Mouse (Mus musculus) splenic B cell, adult 2 months (primary cell): ENCODE measurements around the gene Vmn1r54.
"Not testable (repeated sequence)": the region's sequence is repeated elsewhere in the genome, so short reads cannot be mapped to it uniquely, and the experiment has no call there.

Experiments used
- DNase-seq: peaks from one replicate; pipeline ENCODE4 v3.0.0-alpha.2; 2011; ENCODE audit warnings: low read depth, low spot score
- H3K27me3 ChIP-seq: 2 replicates; pipeline ENCODE4 v1.6.1; 2012; ENCODE audit warnings: mild to moderate bottlenecking, low read length, moderate library complexity, mixed read lengths; ENCODE audit not compliant: control insufficient read depth, poor library complexity, insufficient read depth, severe bottlenecking
- H3K36me3 ChIP-seq: 2 replicates; pipeline ENCODE4 v1.6.1; 2012; ENCODE audit warnings: mild to moderate bottlenecking, low read length, moderate library complexity, mixed read lengths; ENCODE audit not compliant: control insufficient read depth, poor library complexity, insufficient read depth, severe bottlenecking

The Vmn1r54 gene

GRCm38 (mm10) chr6:90246000-90246399 lies at the start of gene Vmn1r54:
Gene Vmn1r54 (plus strand): TSS chr6:90246300.
- Histone ChIP-seq H3K27me3 (no peaks in the 10 kb centered on the region), H3K36me3 (no peaks in the 10 kb centered on the region)
- DNase-seq: no peak

GRCm38 (mm10) chr6:90202493-90202892 lies 43.6 kb upstream of the Vmn1r54 start, which contains the start of gene V1ra8:
Gene V1ra8 (plus strand): TSS chr6:90202793.
- not testable (repeated sequence) for DNase-seq, H3K36me3 ChIP-seq, H3K27me3 ChIP-seq

GRCm38 (mm10) chr6:90224338-90224737 lies 21.8 kb upstream of the Vmn1r54 start, which contains the start of gene Vmn1r53:
Gene Vmn1r53 (minus strand): TSS chr6:90224438.
- DNase-seq: no peak
- Histone ChIP-seq H3K36me3 (no peaks in the 10 kb centered on the region), H3K27me3 (no peaks in the 10 kb centered on the region)

- not testable (repeated sequence) for H3K36me3 ChIP-seq, DNase-seq, H3K27me3 ChIP-seq
Observed at GRCm38 (mm10) chr6:90232114-90232513, 14.0 kb upstream of the Vmn1r54 start.

- Histone ChIP-seq H3K27me3 (no peaks in the 10 kb centered on the region), H3K36me3 (no peaks in the 10 kb centered on the region)
- DNase-seq: no peak
Observed at GRCm38 (mm10) chr6:90232681-90233080, 13.4 kb upstream of the Vmn1r54 start.

- no peaks in the 10 kb centered on the region for H3K27me3 ChIP-seq
- DNase-seq: no peak
- no peaks in the 10 kb centered on the region for H3K36me3 ChIP-seq
Observed at GRCm38 (mm10) chr6:90244019-90244418, 2.1 kb upstream of the Vmn1r54 start.

- H3K27me3 ChIP-seq: no peaks in the 10 kb centered on the region
- no peaks in the 10 kb centered on the region for H3K36me3 ChIP-seq
- DNase-seq: no peak
Observed at GRCm38 (mm10) chr6:90288265-90288664, 42.2 kb downstream of the Vmn1r54 start.

- H3K36me3 ChIP-seq: no peaks in the 10 kb centered on the region
- no peaks in the 10 kb centered on the region for H3K27me3 ChIP-seq
- no peak for DNase-seq
Observed at GRCm38 (mm10) chr6:90300919-90301318, 54.8 kb downstream of the Vmn1r54 start, which contains the start of gene BC048671. Gene BC048671 (plus strand): TSS chr6:90301219.

GRCm38 (mm10) chr6:90306315-90306975 lies 60.3 kb downstream of the Vmn1r54 start:
- Histone ChIP-seq H3K27me3 (no peaks in the 10 kb centered on the region), H3K36me3 (no peaks in the 10 kb centered on the region)
- no peak for DNase-seq

- H3K27me3 ChIP-seq: no peaks in the 10 kb centered on the region
- no peak for DNase-seq
- no peaks in the 10 kb centered on the region for H3K36me3 ChIP-seq
Observed at GRCm38 (mm10) chr6:90308839-90309778, 63.0 kb downstream of the Vmn1r54 start.

- no peak for DNase-seq
- H3K36me3 ChIP-seq: no peaks in the 10 kb centered on the region
Observed at GRCm38 (mm10) chr6:90315961-90316360, 69.9 kb downstream of the Vmn1r54 start.

GRCm38 (mm10) chr6:90317510-90318258 lies 71.6 kb downstream of the Vmn1r54 start:
- Histone ChIP-seq H3K27me3 (no peaks in the 10 kb centered on the region), H3K36me3 (no peaks in the 10 kb centered on the region)
- no peak for DNase-seq

More at GRCm38 (mm10) chr6:90315961-90316360, 69.9 kb downstream of the Vmn1r54 start:
- no peaks in the 10 kb centered on the region for H3K27me3 ChIP-seq

GRCm38 (mm10) chr6:90319019-90319418 lies 72.9 kb downstream of the Vmn1r54 start:
- Histone ChIP-seq H3K36me3 (no peaks in the 10 kb centered on the region), H3K27me3 (no peaks in the 10 kb centered on the region)
- DNase-seq: no peak

GRCm38 (mm10) chr6:90319475-90320191 lies 73.5 kb downstream of the Vmn1r54 start:
- H3K27me3 ChIP-seq: no peaks in the 10 kb centered on the region
- H3K36me3 ChIP-seq: no peaks in the 10 kb centered on the region
- no peak for DNase-seq
